Mouse (Mus musculus): ENCODE measurements around the gene Trp53rkb.

DNA sequence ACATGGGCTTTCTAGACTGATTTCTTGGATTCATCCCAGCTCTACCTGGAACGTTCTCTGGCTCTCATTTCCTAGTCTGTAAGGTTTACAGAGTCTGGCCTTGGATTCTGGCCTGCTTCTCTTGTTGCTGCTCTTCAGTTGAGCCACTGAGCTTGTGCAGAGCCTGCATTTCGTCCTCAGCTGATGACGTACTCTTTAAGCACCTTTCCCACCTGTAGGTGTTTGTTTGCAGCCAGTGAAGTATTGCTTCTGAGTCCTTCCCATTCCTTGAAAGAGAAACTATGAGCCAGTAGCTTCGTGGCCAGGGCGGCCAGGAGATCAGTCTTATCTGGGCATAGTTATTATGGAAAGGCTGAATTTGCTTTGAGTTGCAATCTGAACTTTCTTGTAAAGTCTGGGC, 32.1 kb downstream of the Trp53rkb start:
- no peak for TF ChIP-seq POLR2A (IDR thresholded peaks at IDR 0.05; ENCODE audit: extremely low read depth, insufficient read depth, low read length)
- TF ChIP-seq CTCF (IDR thresholded peaks at IDR 0.05; ENCODE audit: low read depth, low read length), result no peak
